In genomic region chr10:62383011-62383410, GRCm38 (mm10) we compare ENCODE assay signal across 12 mouse cellular contexts. TPM values are rescaled to one million over a fixed set of nuclear protein-coding genes. Genes with fewer than 3 reads are reported as not detected.
"Had no signal": no experiment of that assay in that cellular context is flagged by ENCODE, and none has a peak within 500 bp of the region (broad histone marks: within the 10 kb centered on the region; RNA-seq: fewer than 3 reads in every experiment).

No protein-coding gene starts in this region.

- H3K4me1 ChIP-seq: kidney, embryonic 15.5 days; limb, embryonic 12.5 days; lung, embryonic 15.5 days; midbrain, embryonic 12.5 days had no signal

- H3K9ac ChIP-seq: kidney, embryonic 15.5 days; limb, embryonic 12.5 days; lung, embryonic 15.5 days; midbrain, embryonic 12.5 days had no signal

- H3K4me3 ChIP-seq: kidney, embryonic 15.5 days; limb, embryonic 12.5 days; lung, embryonic 15.5 days; megakaryocyte, embryonic 14.5 days; midbrain, embryonic 12.5 days had no signal

- H3K9me3 ChIP-seq: kidney, embryonic 15.5 days; limb, embryonic 12.5 days; lung, embryonic 15.5 days; megakaryocyte, embryonic 14.5 days; midbrain, embryonic 12.5 days had no signal

- H3K27ac ChIP-seq: kidney, embryonic 15.5 days; limb, embryonic 12.5 days; lung, embryonic 15.5 days; macrophage; midbrain, embryonic 12.5 days had no signal

- H3K4me2 ChIP-seq: kidney, embryonic 15.5 days; limb, embryonic 12.5 days; lung, embryonic 15.5 days; midbrain, embryonic 12.5 days had no signal

- H3K27me3 ChIP-seq: kidney, embryonic 15.5 days; limb, embryonic 12.5 days; lung, embryonic 15.5 days; midbrain, embryonic 12.5 days had no signal

- H3K36me3 ChIP-seq: kidney, embryonic 15.5 days; limb, embryonic 12.5 days; lung, embryonic 15.5 days; midbrain, embryonic 12.5 days had no signal

- DNase-seq: kidney, adult 18-20 months; lung, postnatal 14 days; right cerebral cortex, postnatal 14 days; thymus, postnatal 4 days had no signal

- ATAC-seq: midbrain, embryonic 16.5 days had no signal

RNA-seq across cellular contexts. Expression of gene Hkdc1, which starts 39.3 kb away (rescaled TPM):
- polyA plus RNA-seq: liver, adult 2 months; macrophage had no signal
